Mouse (Mus musculus) adrenal gland, postnatal 0 days (tissue): Measurements from ENCODE around the gene Tada2a. TPM values are rescaled to one million over a fixed set of nuclear protein-coding genes. Genes with fewer than 3 reads are reported as not detected.

Source experiments
- polyA plus RNA-seq: library from polyadenylated mRNA; unstranded; fragments of >200 nt; fragmentation: Nextera tagmentation; extraction: Ambion mirVana; gene quantifications from 2 replicates; pipeline ENCODE4 v1.2.1, GENCODE M21; 2015

Tada2a gene
- polyA plus RNA-seq = 9.7 and 18.0 TPM in 2 replicates

DNA sequence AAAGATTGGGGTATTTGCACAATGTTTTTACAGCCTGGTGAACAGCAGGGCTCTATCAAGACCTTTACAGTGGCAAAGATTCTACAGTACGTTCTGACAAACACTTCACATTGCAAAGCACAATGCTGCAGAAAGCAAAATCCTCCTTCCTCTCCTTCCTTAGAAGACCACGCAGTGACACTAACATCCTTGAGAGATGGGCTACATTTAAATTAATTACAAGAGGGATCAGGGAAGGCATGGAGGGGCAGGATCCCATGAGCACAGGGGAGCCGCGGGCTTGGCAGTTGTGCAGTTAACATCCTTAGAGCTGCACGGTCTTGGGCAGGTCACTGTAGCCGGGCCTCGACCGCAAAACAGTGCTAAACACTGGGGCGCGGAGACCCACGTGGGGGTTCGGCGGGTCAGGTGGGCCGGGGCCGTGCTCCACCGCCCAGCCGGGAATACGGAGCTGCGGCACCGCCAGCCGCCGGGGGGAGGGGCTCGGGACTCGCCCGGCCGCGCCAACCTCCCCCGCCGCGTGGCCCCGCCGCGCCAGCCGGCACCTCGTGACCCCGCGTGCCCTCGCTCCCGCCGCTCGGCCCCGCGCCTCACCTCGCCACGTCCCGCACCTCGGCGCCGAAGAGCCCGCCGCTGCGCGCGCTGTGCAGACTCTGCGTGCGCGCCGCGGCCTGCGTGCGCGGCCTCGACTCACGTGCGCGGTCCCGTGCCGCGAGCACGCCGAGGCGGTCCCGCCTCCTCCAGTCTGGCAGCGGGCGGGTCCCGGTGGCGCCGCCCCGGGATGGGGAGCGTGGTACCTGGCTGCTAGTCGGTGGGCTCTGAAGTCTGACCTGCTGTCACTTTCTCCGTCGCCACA lies at the start of gene Tada2a, which contains the start of gene Acaca:
Tada2a (minus strand) TSS at position 658 of the 856 bp plus-strand sequence.
Acaca (plus strand) TSS at position 730 of the 856 bp plus-strand sequence.

GRCm38 (mm10) chr11:84167046-84167526 lies 37.7 kb upstream of the Tada2a start, which contains the start of gene Gm11437:
Gene Gm11437 (minus strand): TSS chr11:84167476.

GRCm38 (mm10) chr11:84069034-84069370 lies 60.4 kb downstream of the Tada2a start, which contains the start of gene Dusp14:
Gene Dusp14 (minus strand): TSS chr11:84069261.

Other genes starting within 250 kb of the Tada2a start
- 29.7 and 36.6 TPM in 2 replicates for gene Ddx52, start 187.5 kb downstream of the Tada2a start, polyA plus RNA-seq
- 7.4 and 8.8 TPM in 2 replicates for gene Synrg, start 165.2 kb downstream of the Tada2a start, polyA plus RNA-seq
- 6.4 and 8.0 TPM in 2 replicates for gene Dusp14, start 60.3 kb downstream of the Tada2a start, polyA plus RNA-seq
- gene Acaca, start 72 bp upstream of the Tada2a start, polyA plus RNA-seq = 6.0 and 8.7 TPM in 2 replicates
- not detected in 2 replicates for gene Gm11437, start 37.9 kb upstream of the Tada2a start, polyA plus RNA-seq